20 mouse cellular contexts compared by ENCODE assay signal in the genomic region with DNA sequence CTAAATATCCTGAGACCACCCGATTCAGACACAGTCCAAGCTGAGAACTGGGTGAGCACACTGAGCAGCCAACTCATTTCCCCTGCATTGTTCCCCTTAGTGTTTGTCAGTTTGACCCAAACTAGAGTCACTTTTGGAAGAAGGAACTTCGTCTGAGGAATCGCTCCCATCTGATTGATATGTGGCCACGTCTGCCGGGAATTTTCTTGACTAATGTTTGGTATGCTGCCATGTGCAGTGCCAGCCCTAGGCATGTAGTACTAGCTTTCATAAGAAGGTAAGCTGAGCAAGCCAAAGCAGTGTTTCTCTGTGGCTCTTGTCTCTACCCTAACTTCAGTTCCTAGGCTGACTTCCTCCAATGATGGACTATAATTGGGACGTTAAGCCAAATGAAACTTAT. TPM values are rescaled to one million over a fixed set of nuclear protein-coding genes. Genes with fewer than 3 reads are reported as not detected.
DNase-seq lines count a peak whose midpoint lies in the region.
"Had no signal": no experiment of that assay in that cellular context is flagged by ENCODE, and none has a peak within 500 bp of the region (broad histone marks: within the 10 kb centered on the region; RNA-seq: fewer than 3 reads in every experiment).

No protein-coding gene starts in this region.

- no peak overlapping the region for H3K4me3 ChIP-seq in brown adipose tissue, adult 24 weeks (ENCODE audit: insufficient read depth, low read depth, low read length)
- H3K4me3 ChIP-seq: embryonic facial prominence, embryonic 13.5 days; embryonic facial prominence, embryonic 15.5 days; erythroblast, embryonic 14.5 days; forebrain, embryonic 10.5 days; forebrain, embryonic 12.5 days had no signal

- DNase-seq in adrenal gland, postnatal 14 days = peak; percentile 50
- DNase-seq in adrenal gland, adult 18-20 months (ENCODE audit: low spot score in 2 of 2) = no peak
- DNase-seq in adipocyte (ENCODE audit: low spot score) = peak; percentile 21
- DNase-seq in thymus, adult 18-20 months = no peak
- DNase-seq in kidney, adult 8-10 months = no peak
- DNase-seq: adrenal gland, adult 2 months; cerebellum, adult 11 months; cerebellum, adult 18-20 months; cerebellum, adult 8-10 months; cerebellum, adult 9-11 months; cerebellum, postnatal 14 days; cerebellum, postnatal 36 days; embryo, embryonic 11 days had no signal

- H3K4me1 ChIP-seq in brown adipose tissue, adult 24 weeks (ENCODE audit: control insufficient read depth, insufficient read depth, insufficient read length, low read length) = peaks cover 8% of the 10 kb centered on the region
- H3K4me1 ChIP-seq: embryonic facial prominence, embryonic 13.5 days; embryonic facial prominence, embryonic 15.5 days; forebrain, embryonic 10.5 days; forebrain, embryonic 12.5 days had no signal

- H3K27ac ChIP-seq in brown adipose tissue, adult 24 weeks (replicated peaks; ENCODE audit: low read depth, low read length) = 0 out of 2 replicates have a peak overlapping the region, but pooled peaks have one; percentile 36
- H3K27ac ChIP-seq: embryonic facial prominence, embryonic 13.5 days; embryonic facial prominence, embryonic 15.5 days; forebrain, embryonic 10.5 days; forebrain, embryonic 12.5 days had no signal

RNA-seq across cellular contexts. Expression of gene Tgfbr2, which starts 7.9 kb away (rescaled TPM):
- total RNA-seq in adrenal gland, postnatal 14 days (2021) = 62.4 and 84.4 TPM in 2 replicates
- 10 to 100 TPM; 61.3 to 82.4 TPM for total RNA-seq in adrenal gland, adult 18-20 months (2021)
- polyA plus RNA-seq in brown adipose tissue, adult 24 weeks (2012; ENCODE audit: insufficient read depth, insufficient read length, missing spikeins) = 60.5 and 68.8 TPM in 2 replicates
- total RNA-seq: MEL had no signal

Comparison
In these comparisons a context has a peak if more than half of its experiments do, and no peak if none do; other contexts are left out.
1. DNase-seq: peak in adrenal gland, postnatal 14 days (single experiment) and adipocyte (single experiment); none in adrenal gland, adult 18-20 months (0 of 2), thymus, adult 18-20 months (0 of 2) and kidney, adult 8-10 months (0 of 2).